Mouse (Mus musculus) left cerebral cortex, postnatal 14 days (tissue): ENCODE results near the gene Wdr66. TPM values are rescaled to one million over a fixed set of nuclear protein-coding genes. Genes with fewer than 3 reads are reported as not detected.
"Not testable (repeated sequence)": the region's sequence is repeated elsewhere in the genome, so short reads cannot be mapped to it uniquely, and the experiment has no call there.

Source experiments
- DNase-seq, 2 experiments: peaks; one replicate each; pipeline ENCODE4 v3.0.0; 2021 to 2022; ENCODE audit warnings: low spot score in 2 of 2, mixed read lengths in 1 of 2
- intact Hi-C: fragments of 180-260 bp; cut with DNase I; formaldehyde crosslinking; loops from one replicate; pipeline ENCODE4 v1.15.1; 2025
- long read RNA-seq, 2 experiments: library from polyadenylated mRNA; stranded (forward); transcript quantifications; one replicate each; pipeline ENCODE4 v2.0.0; 2021
- total RNA-seq, 2 experiments: library from RNA; stranded (reverse); gene quantifications; 2 replicates each; pipeline ENCODE4 v1.2.3; 2021

The Wdr66 gene
- total RNA-seq = 1 to 10 TPM; 6.6 to 8.9 TPM
- long read RNA-seq, experiment 1, partial matches to known transcripts = 1 of 3 reads
- long read RNA-seq, experiment 1, other reads (novel, unspliced or antisense) = 2 of 3 reads
- long read RNA-seq, experiment 2, partial matches to known transcripts = 3 of 4 reads
- long read RNA-seq, experiment 2, other reads (novel, unspliced or antisense) = 1 of 4 reads

- intact Hi-C loops = loop anchor here (5.0 to 10.0 kb wide), 3 partner anchors 93 to 185 kb away; partner anchors contain the start of gene Bcl7a
- DNase-seq = peak; percentile 94 to 96
These were observed at the start of gene Wdr66 for GRCm38 (mm10) chr5:123251834-123252233. Gene Wdr66, plus strand, starts transcription at chr5:123252102.

- DNase-seq, intact Hi-C loops: not testable (repeated sequence)
These were observed 49.1 kb upstream of the Wdr66 start for GRCm38 (mm10) chr5:123202771-123203170.

- intact Hi-C loops, DNase-seq: not testable (repeated sequence)
These were observed 48.3 kb upstream of the Wdr66 start for GRCm38 (mm10) chr5:123203591-123203990.

GRCm38 (mm10) chr5:123222346-123223050 lies 29.4 kb upstream of the Wdr66 start:
- intact Hi-C loops, DNase-seq: not testable (repeated sequence)

- DNase-seq = no peak
- intact Hi-C loops = no loop called here
These were observed 28.9 kb upstream of the Wdr66 start for GRCm38 (mm10) chr5:123223051-123223410.

- DNase-seq, intact Hi-C loops: not testable (repeated sequence)
These were observed 28.0 kb upstream of the Wdr66 start for GRCm38 (mm10) chr5:123223861-123224260.

GRCm38 (mm10) chr5:123226851-123227250 lies 25.1 kb upstream of the Wdr66 start:
- intact Hi-C loops = no loop called here
- no peak for DNase-seq

- peak; percentile 97 for DNase-seq
- intact Hi-C loops = no loop called here
These were observed 24.0 kb upstream of the Wdr66 start for GRCm38 (mm10) chr5:123227762-123228523.

- DNase-seq = no peak
- intact Hi-C loops = no loop called here
These were observed 23.4 kb upstream of the Wdr66 start for GRCm38 (mm10) chr5:123228524-123228922.

- intact Hi-C loops = no loop called here
- no peak for DNase-seq
These were observed 22.6 kb upstream of the Wdr66 start for GRCm38 (mm10) chr5:123229296-123229695.

- no peak for DNase-seq
- intact Hi-C loops = no loop called here
These were observed 19.7 kb upstream of the Wdr66 start for GRCm38 (mm10) chr5:123232180-123232579.

- intact Hi-C loops = no loop called here
- DNase-seq = peak in 1 of 2 experiments; percentile 74
These were observed 16.2 kb upstream of the Wdr66 start for GRCm38 (mm10) chr5:123235731-123236130.

- intact Hi-C loops = no loop called here
- DNase-seq = peak; percentile 44 to 59
These were observed 15.5 kb upstream of the Wdr66 start for GRCm38 (mm10) chr5:123236426-123236825.

- intact Hi-C loops = no loop called here
- DNase-seq = no peak
These were observed 12.4 kb upstream of the Wdr66 start for GRCm38 (mm10) chr5:123239501-123239900.

- intact Hi-C loops = loop anchor here (10.0 kb wide), 1 partner anchor 249 kb away; no protein-coding TSS in a partner anchor
- peak; percentile 41 to 51 for DNase-seq
These were observed 6.4 kb upstream of the Wdr66 start for GRCm38 (mm10) chr5:123245518-123245917.

GRCm38 (mm10) chr5:123251390-123251789 lies 512 bp upstream of the Wdr66 start:
- intact Hi-C loops = loop anchor here (5.0 to 10.0 kb wide), 3 partner anchors 93 to 186 kb away; partner anchors contain the start of gene Bcl7a
- no peak for DNase-seq

- intact Hi-C loops = loop anchor here (10.0 kb wide), 1 partner anchor 88 kb away; the partner anchor contains the start of gene Bcl7a
- peak; percentile 83 to 87 for DNase-seq
These were observed 5.2 kb downstream of the Wdr66 start for GRCm38 (mm10) chr5:123256841-123257755.

GRCm38 (mm10) chr5:123258990-123259389 lies 7.1 kb downstream of the Wdr66 start:
- intact Hi-C loops = loop anchor here (10.0 kb wide), 1 partner anchor 86 kb away; the partner anchor contains the start of gene Bcl7a
- DNase-seq = peak in 1 of 2 experiments; percentile 48

GRCm38 (mm10) chr5:123260698-123261097 lies 8.8 kb downstream of the Wdr66 start:
- DNase-seq = peak in 1 of 2 experiments; percentile 56
- intact Hi-C loops = no loop called here
